Mouse (Mus musculus) olfactory bulb, adult 2 months (tissue): ENCODE data around the gene BC048671. TPM values are rescaled to one million over a fixed set of nuclear protein-coding genes. Genes with fewer than 3 reads are reported as not detected.

Experiments used
- H3K27ac ChIP-seq: fragments of 200-500 bp; 2 replicates; pipeline ENCODE4 v1.5.1; 2012; ENCODE audit warnings: low read depth, low read length; ENCODE audit not compliant: insufficient read depth
- H3K4me1 ChIP-seq: fragments of 200-500 bp; 2 replicates; pipeline ENCODE4 v1.6.1; 2012; ENCODE audit warnings: low read length; ENCODE audit not compliant: control insufficient read depth, insufficient read depth
- H3K4me3 ChIP-seq: fragments of 200-500 bp; 2 replicates; pipeline ENCODE4 v1.5.1; 2012; ENCODE audit warnings: mild to moderate bottlenecking, low read depth, low read length, moderate library complexity; ENCODE audit not compliant: insufficient read depth
- CTCF ChIP-seq: fragments of 200-500 bp; IDR thresholded peaks from 2 replicates; pipeline ENCODE4 v1.5.1; 2012; ENCODE audit warnings: low read depth, mild to moderate bottlenecking, low read length, moderate library complexity; ENCODE audit not compliant: insufficient read depth
- POLR2A ChIP-seq: fragments of 200-500 bp; IDR thresholded peaks from 2 replicates; pipeline ENCODE4 v1.6.1; 2012; ENCODE audit warnings: mild to moderate bottlenecking, low read depth, low read length, moderate library complexity; ENCODE audit not compliant: insufficient read depth
- WGBS: fragments of 180-500 bp; shearing (Covaris S2); methylation state at CpG from one replicate; pipeline ENCODE4 v1.1.7; 2018; 5-methylcytosine and 5-hydroxymethylcytosine counted together
- polyA plus RNA-seq: library from polyadenylated mRNA; stranded (reverse); fragments of >200 nt; gene quantifications from 2 replicates; pipeline ENCODE4 v1.2.4, GENCODE M21; 2012; ENCODE audit warnings: low replicate concordance; ENCODE audit not compliant: missing spikeins, insufficient read depth, insufficient read length

BC048671 gene
- polyA plus RNA-seq, 1 experiment = not detected

DNA sequence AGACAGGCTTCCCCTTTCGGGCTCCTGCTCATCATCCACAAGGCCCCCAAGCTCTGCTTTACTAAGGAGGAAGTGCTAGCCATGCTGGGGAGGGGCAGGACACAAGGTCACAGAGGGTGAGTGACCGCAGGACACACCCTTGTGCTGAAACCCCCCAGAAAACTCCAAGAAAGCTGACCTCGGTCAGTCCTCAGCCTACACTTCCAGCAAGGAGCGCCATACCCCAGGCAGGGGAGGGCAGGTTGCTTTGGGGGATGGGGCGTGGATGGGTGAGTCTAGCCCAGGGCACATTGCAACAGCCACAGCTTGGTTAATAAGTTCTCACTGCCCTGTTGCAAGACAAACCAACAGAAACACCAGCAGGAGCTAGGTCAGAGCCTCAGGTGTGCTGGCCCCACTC, 19.4 kb downstream of the BC048671 start:
- Histone ChIP-seq H3K4me3 (no peak overlapping the region), H3K27ac (no peak overlapping the region), H3K4me1 (peaks cover 7% of the 10 kb centered on the region; the same call in 1 of the 2 replicates)
- TF ChIP-seq POLR2A (no peak), CTCF (no peak)
- WGBS = 85% methylated on average over 5 of the region's 5 CpGs

DNA sequence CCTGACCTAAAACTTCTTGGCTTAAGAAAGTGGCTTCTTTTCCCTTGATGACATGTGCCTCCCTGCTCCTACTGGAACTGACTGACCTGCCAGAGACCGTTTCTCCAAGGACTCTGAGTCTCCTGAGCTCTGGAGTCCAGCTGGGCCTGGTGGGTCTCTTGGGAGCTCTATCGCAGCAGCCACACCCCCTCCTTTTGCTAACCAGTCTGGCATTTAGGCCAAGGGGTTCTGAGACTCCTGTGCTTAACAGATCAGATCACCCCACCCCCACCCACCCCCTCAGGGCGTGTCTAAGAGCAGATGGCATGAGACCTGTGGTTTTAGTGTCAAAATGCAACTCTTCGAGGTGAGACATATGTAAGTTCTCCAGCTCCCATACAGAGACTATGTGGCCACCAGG, 20.8 kb downstream of the BC048671 start:
- TF ChIP-seq POLR2A = no peak
- TF ChIP-seq CTCF = no peak
- Histone ChIP-seq H3K4me1 (peaks cover 7% of the 10 kb centered on the region; the same call in 1 of the 2 replicates), H3K27ac (no peak overlapping the region), H3K4me3 (no peak overlapping the region)
- 58% methylated on average over 4 of the region's 4 CpGs for WGBS

DNA sequence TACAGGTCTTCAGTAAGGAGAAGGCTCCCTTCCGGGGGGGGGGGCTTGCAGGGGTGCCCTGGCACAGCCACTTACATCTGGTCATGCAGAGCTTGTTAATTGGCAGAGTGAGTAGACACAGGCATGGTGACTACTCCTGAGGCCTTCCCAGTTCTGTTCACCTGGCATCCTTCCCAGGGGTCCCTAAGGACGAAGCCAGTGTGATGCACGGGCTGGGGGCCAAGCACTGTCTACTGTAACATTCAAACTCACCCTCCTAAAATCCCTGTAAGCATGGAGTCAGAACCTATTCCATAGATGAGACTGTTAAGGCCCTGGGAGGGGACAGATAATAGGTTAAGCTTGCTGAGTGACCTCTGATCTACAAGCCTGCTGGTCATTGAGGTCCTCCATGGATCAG, 23.0 kb downstream of the BC048671 start:
- Histone ChIP-seq H3K27ac (no peak overlapping the region), H3K4me1 (peaks cover 7% of the 10 kb centered on the region; the same call in 1 of the 2 replicates), H3K4me3 (no peak overlapping the region)
- WGBS = 50% methylated on average over 3 of the region's 3 CpGs
- no peak for TF ChIP-seq CTCF
- no peak for TF ChIP-seq POLR2A

DNA sequence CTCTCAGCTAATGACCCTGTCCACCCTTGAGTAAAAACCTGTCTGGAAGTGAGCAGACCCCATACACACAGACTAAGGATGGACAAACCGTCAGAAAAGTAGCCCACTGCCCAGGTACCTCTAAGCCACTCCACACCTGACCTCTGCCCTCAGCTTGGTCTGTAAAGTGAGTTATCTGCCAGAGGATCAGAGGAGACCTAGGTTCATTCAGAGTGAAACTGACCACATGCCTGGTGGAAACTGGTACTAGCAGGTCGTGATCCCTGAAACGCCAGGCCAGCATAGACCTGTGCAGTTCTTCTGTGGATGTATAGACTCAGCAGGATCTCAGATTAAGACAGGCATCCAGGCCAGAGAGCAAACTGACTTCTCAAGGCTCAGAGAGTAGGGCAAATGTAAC, 23.4 kb downstream of the BC048671 start:
- no peak overlapping the region for H3K27ac ChIP-seq
- peaks cover 7% of the 10 kb centered on the region; the same call in 1 of the 2 replicates for H3K4me1 ChIP-seq
- H3K4me3 ChIP-seq = no peak overlapping the region
- 74% methylated on average over 3 of the region's 3 CpGs for WGBS
- no peak for TF ChIP-seq CTCF
- no peak for TF ChIP-seq POLR2A

DNA sequence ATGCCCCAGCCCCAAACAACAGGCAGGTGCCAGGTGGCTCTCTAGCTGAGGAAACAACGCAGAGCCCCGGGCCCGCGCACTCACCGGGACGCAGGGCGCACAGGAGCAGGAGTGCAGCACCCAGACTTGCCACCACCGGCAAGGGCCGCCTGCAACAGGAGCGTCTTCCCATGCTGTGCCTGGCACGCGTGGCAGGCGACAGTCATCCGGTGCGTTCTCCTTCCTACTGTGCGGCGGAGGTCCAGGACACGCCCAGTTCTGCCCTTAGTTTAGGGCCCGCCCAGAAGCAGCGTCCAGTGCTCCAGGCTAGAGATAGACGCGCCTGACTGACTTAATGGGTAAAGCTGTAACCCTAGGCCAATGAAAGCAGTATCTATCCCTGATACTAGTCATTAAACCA, 24.0 kb downstream of the BC048671 start, which contains the start of gene Chst13:
Gene Chst13, minus strand, starts transcription at position 195 of the 400 bp plus-strand sequence.
- 14% methylated on average over 22 of the region's 22 CpGs for WGBS
- TF ChIP-seq CTCF (no peak), POLR2A (no peak)
- H3K4me3 ChIP-seq = no peak within 1 kb of the TSS
- H3K4me1 ChIP-seq = peaks cover 3% of the 10 kb centered on the region; the same call in 1 of the 2 replicates
- H3K27ac ChIP-seq = no peak within 1 kb of the TSS

DNA sequence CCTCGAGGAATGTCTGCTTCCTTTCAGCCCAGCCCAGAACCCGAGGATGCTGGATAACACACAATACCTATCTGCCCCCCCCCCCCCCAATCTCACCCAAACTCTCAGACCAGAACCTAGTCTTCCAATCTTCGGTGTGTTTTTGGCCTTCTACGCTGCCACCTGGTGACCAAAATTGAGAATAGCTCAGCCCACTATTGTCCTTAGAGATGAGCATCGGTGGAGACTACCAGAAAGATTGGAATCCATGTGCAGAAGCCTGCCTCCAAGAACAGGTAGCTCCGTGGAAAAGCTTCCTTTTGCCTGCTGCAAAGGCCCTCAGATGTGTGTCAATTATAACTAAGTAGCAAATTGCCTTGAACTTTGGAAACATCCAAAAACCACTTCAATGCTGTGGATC, 26.7 kb downstream of the BC048671 start:
- no peak overlapping the region for H3K4me3 ChIP-seq
- H3K27ac ChIP-seq = no peak overlapping the region
- 14% methylated on average over 6 of the region's 6 CpGs for WGBS
- TF ChIP-seq POLR2A (no peak), CTCF (no peak)
- H3K4me1 ChIP-seq = 0 out of 2 replicates have a peak, but pooled peaks cover 2% of the 10 kb centered on the region

DNA sequence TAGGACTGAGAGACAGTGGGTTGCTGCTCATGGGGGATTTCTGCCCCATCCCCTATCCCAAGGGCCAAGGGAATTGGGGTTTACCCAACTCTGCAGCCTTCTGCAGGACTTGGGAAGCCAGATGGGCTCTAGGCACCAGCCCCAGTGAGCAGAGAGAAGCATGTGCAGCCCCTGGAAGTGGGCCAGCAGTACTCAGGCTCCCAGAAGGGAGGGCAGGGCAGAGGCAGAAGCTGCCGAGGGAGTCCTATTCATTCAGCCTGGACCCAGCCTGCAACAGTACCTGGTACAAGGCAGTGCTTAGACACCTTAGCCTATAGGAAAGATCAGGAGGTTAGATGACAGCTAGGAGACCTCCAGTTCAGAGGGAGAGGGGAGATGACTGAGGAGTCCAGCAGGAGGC, 28.9 kb downstream of the BC048671 start:
- H3K27ac ChIP-seq = no peak overlapping the region
- WGBS = 10% methylated on average over 1 of the region's 1 CpGs
- no peak for TF ChIP-seq CTCF
- TF ChIP-seq POLR2A = no peak

DNA sequence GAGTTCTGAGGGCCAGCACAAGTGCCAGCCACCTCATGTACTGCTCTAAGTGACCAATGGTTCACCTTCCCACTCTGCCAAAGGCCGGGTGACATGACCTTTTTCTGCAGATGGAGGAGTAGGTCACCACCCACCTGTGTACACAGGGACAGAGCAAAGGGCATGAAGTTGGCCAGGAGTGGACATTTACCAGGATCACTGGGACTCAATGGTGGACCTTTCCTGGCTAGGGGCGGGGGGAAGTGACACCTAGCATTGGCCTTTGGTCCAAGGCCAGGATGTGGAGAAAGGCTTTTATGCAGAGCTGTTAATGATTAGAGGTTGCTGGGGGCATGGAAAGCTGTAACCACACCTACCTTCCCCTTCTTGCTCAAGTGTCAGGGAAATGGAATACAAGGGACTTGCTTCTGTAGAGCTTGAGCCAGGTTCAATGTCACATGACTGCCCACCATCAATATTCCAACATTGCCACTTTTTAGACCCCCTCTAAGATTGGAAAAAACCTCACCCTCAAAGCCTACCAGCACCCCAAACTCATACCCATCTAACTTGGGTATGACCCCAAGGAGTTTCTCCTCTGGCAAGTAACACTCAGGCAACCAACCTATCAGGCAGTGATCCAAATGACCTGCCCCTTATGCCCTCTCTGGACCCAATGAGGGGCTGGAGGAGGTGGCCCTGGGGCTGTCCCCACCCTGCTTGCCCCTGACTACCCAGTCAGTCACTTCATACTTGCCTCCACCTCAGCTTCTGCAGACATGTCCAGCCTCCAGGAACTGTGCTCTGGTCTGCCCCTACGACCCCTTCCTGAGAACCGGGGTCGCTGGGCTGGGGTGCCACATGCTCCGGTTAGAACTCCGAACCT, 31.8 kb downstream of the BC048671 start, which contains the start of gene Uroc1:
Gene Uroc1, plus strand, starts transcription at position 724 of the 865 bp plus-strand sequence.
- H3K4me1 ChIP-seq = no peaks in the 10 kb centered on the region
- H3K4me3 ChIP-seq = no peak within 1 kb of the TSS
- TF ChIP-seq POLR2A (no peak), CTCF (no peak)
- WGBS = 90% methylated on average over 7 of the region's 7 CpGs
- H3K27ac ChIP-seq = no peak within 1 kb of the TSS

More for the DNA sequence above, 28.9 kb downstream of the BC048671 start:
- H3K4me3 ChIP-seq = no peak overlapping the region
- H3K4me1 ChIP-seq = 0 out of 2 replicates have a peak, but pooled peaks cover under 1% of the 10 kb centered on the region

DNA sequence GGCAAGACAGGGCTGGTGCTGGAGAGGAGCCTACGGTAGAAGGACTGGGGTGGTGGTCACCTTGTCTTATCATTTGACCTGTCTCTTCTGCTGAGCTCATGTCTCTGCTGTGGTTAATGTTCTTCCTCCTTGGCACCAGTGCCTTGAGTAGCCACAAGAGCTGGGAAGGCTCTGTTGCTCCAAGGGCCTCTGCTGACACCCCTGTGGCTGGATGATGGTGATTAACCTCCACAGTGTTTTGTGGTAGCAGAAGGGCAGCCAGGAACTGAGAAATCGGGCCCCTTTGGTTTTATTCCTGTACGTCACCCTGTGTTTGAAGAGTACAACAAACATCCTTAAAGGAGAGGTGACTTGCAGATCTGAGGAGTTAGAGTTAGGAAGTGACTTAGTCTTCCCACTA, 33.2 kb downstream of the BC048671 start:
- TF ChIP-seq CTCF = no peak
- no peak for TF ChIP-seq POLR2A
- Histone ChIP-seq H3K4me3 (no peak overlapping the region), H3K4me1 (no peaks in the 10 kb centered on the region), H3K27ac (no peak overlapping the region)
- WGBS = 84% methylated on average over 3 of the region's 3 CpGs
